Mouse (Mus musculus) right cerebral cortex, adult 18-20 months (tissue): Measurements from ENCODE around the gene Olfr1466.

Experiments used
- DNase-seq: peaks from one replicate; pipeline ENCODE4 v3.0.0; 2022; ENCODE audit warnings: mixed read lengths

Olfr1466 gene

DNA sequence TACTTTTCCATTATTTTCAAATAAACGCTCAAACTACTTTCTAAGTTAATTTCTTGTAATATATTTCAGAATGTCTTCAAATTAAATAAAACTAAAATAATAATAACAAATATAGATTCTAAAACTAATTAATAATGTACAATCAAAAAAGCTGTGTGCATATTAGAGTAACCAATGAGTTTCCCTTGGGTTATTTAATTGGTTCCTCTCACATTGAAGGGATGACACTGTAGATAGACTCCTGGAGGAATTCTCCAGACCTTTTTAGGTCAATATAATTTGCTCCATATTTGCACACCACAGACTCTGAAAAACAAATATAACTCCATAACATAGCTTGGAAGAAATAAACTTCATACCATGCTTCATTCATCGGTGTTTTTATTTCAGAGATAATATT lies at the start of gene Olfr1466:
Gene Olfr1466 (plus strand): TSS at position 301 of the 400 bp plus-strand sequence.
- DNase-seq, result no peak

DNA sequence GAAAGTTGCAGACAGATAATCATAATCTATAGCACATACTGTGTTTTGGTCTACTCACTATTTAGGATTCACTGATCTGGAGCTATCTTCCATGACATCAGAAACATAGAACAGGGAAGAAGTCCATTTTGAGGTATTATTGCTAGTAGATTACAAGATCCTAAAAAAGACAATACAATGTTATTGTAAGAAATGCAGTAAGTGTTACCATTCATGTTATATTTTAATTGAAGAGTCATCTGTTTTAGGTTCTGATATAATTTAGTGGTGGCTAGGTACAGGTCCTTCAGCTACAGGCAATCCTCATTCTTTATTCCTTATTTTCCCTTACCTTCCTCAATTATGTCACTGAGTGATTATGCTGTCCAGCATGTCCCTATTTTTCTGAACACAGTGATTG lies 23.2 kb upstream of the Olfr1466 start, which contains the start of gene Olfr1465:
Gene Olfr1465 (minus strand): TSS at position 101 of the 400 bp plus-strand sequence.
- no peak for DNase-seq

GRCm38 (mm10) chr19:13361936-13362335 lies 23.3 kb downstream of the Olfr1466 start, which contains the start of gene Olfr1467:
Gene Olfr1467, plus strand, starts transcription at chr19:13362236.
- DNase-seq, result no peak
